Mouse (Mus musculus): ENCODE measurements around the gene Tspan3.

DNA sequence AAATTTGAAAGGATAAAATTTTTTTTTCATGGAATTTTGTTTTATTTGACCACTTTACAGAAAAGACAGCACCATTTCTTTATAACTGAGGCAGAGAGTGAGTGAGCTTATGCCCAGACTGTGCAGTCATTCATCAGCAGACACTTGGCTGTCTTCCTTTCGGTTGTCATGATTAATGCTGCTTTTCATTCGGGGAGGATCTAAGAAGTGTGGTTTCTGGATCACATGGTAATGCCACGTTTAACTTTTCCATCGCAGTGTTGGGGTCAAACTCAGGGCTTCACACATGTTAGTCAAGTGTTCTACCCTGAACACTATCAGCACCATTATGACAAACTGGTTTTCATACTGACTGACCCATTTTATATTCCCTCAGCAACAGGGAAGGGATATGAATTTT is 64.3 kb downstream of the Tspan3 start:
- TF ChIP-seq POLR2A (IDR thresholded peaks at IDR 0.05; ENCODE audit: low read depth, low read length): no peak
- no peak for TF ChIP-seq CTCF (conservative IDR thresholded peaks at IDR 0.05; ENCODE audit: insufficient read depth, insufficient read length, low read depth, low read length)

Measured in kidney, adult 2 months (tissue).